Mouse (Mus musculus): ENCODE results near the gene Psors1c2. TPM values are rescaled to one million over a fixed set of nuclear protein-coding genes. Genes with fewer than 3 reads are reported as not detected.
"Not testable (repeated sequence)": the region's sequence is repeated elsewhere in the genome, so short reads cannot be mapped to it uniquely, and the experiment has no call there.

The Psors1c2 gene
- total RNA-seq (2015; ENCODE audit: low replicate concordance), result 1.3 TPM in 1 of 2 replicates, not detected in the other
- not detected in 2 replicates for total RNA-seq (2017; ENCODE audit: low replicate concordance)

- ATAC-seq (replicated peaks; ENCODE audit: low FRiP score, poor library complexity, severe bottlenecking), result no peak
Measured at GRCm38 (mm10) chr17:35532901-35533300, at the start of gene Psors1c2. Gene Psors1c2, plus strand, starts transcription at chr17:35533201.

- peak; percentile 92 for ATAC-seq (replicated peaks; ENCODE audit: low FRiP score, poor library complexity, severe bottlenecking)
Measured at GRCm38 (mm10) chr17:35484066-35484465, 48.9 kb upstream of the Psors1c2 start.

- ATAC-seq (replicated peaks; ENCODE audit: low FRiP score, poor library complexity, severe bottlenecking), result no peak
Measured at GRCm38 (mm10) chr17:35485702-35486101, 47.3 kb upstream of the Psors1c2 start.

GRCm38 (mm10) chr17:35486726-35487125 is 46.3 kb upstream of the Psors1c2 start:
- ATAC-seq (replicated peaks; ENCODE audit: low FRiP score, poor library complexity, severe bottlenecking), result no peak

- ATAC-seq (replicated peaks; ENCODE audit: low FRiP score, poor library complexity, severe bottlenecking), result no peak
Measured at GRCm38 (mm10) chr17:35488041-35488440, 45.0 kb upstream of the Psors1c2 start.

- ATAC-seq (replicated peaks; ENCODE audit: low FRiP score, poor library complexity, severe bottlenecking), result no peak
Measured at GRCm38 (mm10) chr17:35490320-35490719, 42.7 kb upstream of the Psors1c2 start.

GRCm38 (mm10) chr17:35497124-35497523 is 35.9 kb upstream of the Psors1c2 start:
- no peak for ATAC-seq (replicated peaks; ENCODE audit: low FRiP score, poor library complexity, severe bottlenecking)

- no peak for ATAC-seq (replicated peaks; ENCODE audit: low FRiP score, poor library complexity, severe bottlenecking)
Measured at GRCm38 (mm10) chr17:35502226-35502625, 30.8 kb upstream of the Psors1c2 start.

GRCm38 (mm10) chr17:35502762-35503161 is 30.2 kb upstream of the Psors1c2 start:
- no peak for ATAC-seq (replicated peaks; ENCODE audit: low FRiP score, poor library complexity, severe bottlenecking)

- no peak for ATAC-seq (replicated peaks; ENCODE audit: low FRiP score, poor library complexity, severe bottlenecking)
Measured at GRCm38 (mm10) chr17:35503849-35504248, 29.2 kb upstream of the Psors1c2 start.

- no peak for ATAC-seq (replicated peaks; ENCODE audit: low FRiP score, poor library complexity, severe bottlenecking)
Measured at GRCm38 (mm10) chr17:35504628-35505481, 28.1 kb upstream of the Psors1c2 start.

GRCm38 (mm10) chr17:35505776-35506175 is 27.2 kb upstream of the Psors1c2 start, which contains the start of gene Pou5f1:
Gene Pou5f1, plus strand, starts transcription at chr17:35506018.
- no peak for ATAC-seq (replicated peaks; ENCODE audit: low FRiP score, poor library complexity, severe bottlenecking)

- ATAC-seq (replicated peaks; ENCODE audit: low FRiP score, poor library complexity, severe bottlenecking), result no peak
Measured at GRCm38 (mm10) chr17:35506881-35507280, 26.1 kb upstream of the Psors1c2 start.

- no peak for ATAC-seq (replicated peaks; ENCODE audit: low FRiP score, poor library complexity, severe bottlenecking)
Measured at GRCm38 (mm10) chr17:35507556-35508260, 25.3 kb upstream of the Psors1c2 start.

- ATAC-seq (replicated peaks; ENCODE audit: low FRiP score, poor library complexity, severe bottlenecking), result not testable (repeated sequence)
Measured at GRCm38 (mm10) chr17:35508279-35508678, 24.7 kb upstream of the Psors1c2 start.

GRCm38 (mm10) chr17:35509284-35509683 is 23.7 kb upstream of the Psors1c2 start:
- ATAC-seq (replicated peaks; ENCODE audit: low FRiP score, poor library complexity, severe bottlenecking), result no peak

GRCm38 (mm10) chr17:35512916-35513626 is 19.9 kb upstream of the Psors1c2 start:
- ATAC-seq (replicated peaks; ENCODE audit: low FRiP score, poor library complexity, severe bottlenecking), result no peak

GRCm38 (mm10) chr17:35513886-35514285 is 19.1 kb upstream of the Psors1c2 start:
- peak; percentile 51; the same call in 1 of the 2 replicates for ATAC-seq (replicated peaks; ENCODE audit: low FRiP score, poor library complexity, severe bottlenecking)

- no peak for ATAC-seq (replicated peaks; ENCODE audit: low FRiP score, poor library complexity, severe bottlenecking)
Measured at GRCm38 (mm10) chr17:35514756-35515155, 18.2 kb upstream of the Psors1c2 start.
